Mouse (Mus musculus): Measurements from ENCODE around the gene Pfkfb2.
A peak's percentile ranks its signal among the peaks of the same experiment; 100 is the strongest.

The Pfkfb2 gene

DNA sequence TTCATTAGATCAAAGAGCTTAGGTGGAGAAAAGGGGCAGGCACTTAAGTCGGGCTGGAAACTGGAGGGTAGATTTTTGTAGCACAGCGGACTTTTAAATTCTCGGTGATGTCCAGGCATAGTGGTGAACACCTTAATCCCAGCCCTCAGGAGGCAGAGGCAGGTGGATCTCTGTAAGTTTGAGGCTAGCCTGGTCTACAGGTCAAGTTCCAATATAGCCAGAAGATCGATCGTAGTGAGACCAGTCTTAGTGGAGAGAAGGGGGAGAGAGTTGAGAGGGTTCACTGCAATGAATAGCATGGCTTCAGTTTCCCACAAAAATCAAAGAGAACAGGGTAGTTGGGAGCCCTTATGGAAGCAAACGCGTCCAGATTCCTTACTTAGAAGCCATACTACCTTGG lies 8.9 kb upstream of the Pfkfb2 start:
- no peak for DNase-seq (ENCODE audit: low spot score)

DNA sequence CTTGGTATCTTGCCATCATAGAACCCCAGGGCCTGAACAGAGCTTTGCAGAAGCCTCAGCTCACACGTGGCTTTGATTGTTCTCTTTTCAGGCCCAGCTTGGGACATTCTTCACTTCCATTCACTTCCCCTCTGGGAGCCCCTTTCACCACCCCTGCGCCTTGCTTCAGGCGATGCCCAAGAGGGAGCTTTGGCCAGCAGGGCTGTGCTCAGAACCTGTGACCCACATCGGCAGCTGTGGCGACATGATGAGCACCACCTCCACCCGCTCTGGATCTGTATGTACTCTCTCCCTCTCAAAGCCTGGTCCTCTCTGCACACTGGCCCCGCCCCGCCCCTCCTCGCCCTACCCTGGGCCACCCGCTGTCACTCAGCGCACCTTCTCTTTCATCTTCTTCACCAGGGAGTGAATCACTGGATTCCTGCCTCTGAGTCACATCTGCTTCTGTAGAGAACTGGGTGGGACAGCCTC lies 8.4 kb upstream of the Pfkfb2 start:
- DNase-seq (ENCODE audit: low spot score) = no peak

DNA sequence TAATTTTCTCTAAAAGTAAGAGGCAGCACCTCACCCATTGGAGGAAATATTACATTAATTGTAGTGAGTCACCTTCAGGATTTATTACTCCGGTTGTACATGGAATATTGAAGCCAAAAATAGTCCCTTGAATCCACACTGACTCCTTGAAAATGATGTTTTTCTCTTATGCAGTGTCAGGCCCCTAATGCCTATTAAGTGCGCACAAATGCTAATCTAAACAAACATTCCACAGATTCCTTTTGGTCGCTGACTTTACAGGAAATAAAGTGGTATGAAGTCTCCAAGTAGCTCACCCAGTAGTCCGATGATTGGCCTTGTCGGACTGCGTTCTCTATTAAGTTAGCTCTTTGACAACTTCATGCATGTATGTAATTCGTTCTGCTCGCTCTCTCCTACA lies 5.8 kb upstream of the Pfkfb2 start:
- no peak for DNase-seq (ENCODE audit: low spot score)

DNA sequence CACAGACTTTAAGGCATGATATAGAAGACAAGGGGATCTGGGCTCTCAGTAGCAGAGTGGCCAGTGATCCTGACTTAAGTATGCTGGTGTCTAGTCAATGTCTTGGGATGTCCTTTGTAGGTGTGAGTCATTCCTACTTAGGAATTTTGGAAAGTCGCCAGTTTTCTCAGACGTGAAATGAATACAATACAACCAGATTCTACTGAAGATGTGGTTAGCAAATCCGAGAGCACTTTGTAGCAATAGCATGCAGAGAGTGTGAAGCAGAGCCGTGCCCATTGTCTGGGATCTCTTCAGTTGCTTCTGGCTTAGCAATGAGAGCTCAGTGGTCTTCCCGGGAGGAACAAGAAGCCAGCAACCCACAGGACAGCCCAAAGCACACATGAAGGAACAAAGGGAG lies 5.4 kb upstream of the Pfkfb2 start:
- DNase-seq (ENCODE audit: low spot score) = no peak

DNA sequence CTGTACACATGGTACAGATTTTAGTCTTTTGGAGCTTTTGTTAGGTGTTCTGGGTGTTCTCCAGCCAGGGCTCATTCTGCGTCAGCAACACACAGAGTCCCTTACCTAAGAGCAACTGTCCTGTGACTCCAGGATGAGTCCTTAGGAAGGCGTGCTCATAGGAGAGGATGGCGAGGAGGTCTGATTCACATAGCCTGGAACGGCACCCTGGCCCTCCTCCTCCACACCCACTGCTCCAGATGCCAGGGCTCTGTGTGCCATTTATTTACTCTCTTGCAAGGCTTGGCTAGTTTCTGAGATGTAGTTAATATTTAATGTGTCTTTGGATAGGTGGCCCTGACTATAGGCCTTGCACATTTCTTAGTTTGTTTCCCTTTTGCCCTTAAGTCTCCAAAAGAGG lies 4.6 kb upstream of the Pfkfb2 start:
- DNase-seq (ENCODE audit: low spot score) = peak; percentile 28

DNA sequence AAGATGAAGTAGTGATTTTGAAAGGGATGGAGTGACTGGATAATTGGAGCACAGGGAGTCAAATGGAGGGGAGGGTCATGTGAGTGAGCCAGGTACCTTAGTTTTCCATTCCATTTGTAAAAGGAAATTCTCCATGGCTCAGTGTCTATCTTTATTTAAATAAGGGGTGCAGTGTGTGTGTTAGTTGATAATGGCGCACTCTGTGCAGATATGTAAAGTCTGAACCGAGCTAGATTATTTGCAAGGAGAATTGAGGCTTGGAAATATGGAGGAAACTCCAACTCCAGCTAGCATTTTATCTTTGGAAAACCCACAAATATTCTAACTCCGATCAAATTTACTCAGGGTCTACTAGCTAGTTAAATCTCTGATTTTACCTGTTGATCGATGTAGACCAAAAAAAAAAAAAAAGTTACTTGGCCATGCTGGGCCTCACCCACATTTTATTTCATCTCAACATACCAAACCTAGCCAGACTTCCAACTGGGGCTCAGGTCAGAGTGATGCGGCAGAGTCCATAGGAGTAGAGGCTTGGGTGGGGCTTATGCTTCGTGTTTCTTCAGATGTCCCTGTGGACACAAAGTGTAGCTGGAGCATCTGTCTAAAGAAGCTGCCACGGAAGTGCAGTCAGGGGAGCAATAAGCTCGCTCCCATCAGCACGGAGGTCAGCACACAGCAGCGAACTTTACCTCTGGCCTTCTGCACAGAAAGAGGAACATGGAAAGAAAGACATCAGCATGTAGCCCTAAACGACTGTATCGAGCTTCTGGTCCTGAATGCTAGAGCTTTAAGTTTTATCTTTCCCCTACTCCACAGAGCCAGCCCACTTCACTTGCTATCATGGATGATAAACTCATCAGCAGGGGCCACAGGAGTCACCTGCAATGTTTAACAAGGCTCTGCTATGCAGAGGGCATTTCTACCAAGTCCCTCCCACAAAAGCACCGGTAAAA lies 3.9 kb upstream of the Pfkfb2 start:
- no peak for DNase-seq (ENCODE audit: low spot score)

DNA sequence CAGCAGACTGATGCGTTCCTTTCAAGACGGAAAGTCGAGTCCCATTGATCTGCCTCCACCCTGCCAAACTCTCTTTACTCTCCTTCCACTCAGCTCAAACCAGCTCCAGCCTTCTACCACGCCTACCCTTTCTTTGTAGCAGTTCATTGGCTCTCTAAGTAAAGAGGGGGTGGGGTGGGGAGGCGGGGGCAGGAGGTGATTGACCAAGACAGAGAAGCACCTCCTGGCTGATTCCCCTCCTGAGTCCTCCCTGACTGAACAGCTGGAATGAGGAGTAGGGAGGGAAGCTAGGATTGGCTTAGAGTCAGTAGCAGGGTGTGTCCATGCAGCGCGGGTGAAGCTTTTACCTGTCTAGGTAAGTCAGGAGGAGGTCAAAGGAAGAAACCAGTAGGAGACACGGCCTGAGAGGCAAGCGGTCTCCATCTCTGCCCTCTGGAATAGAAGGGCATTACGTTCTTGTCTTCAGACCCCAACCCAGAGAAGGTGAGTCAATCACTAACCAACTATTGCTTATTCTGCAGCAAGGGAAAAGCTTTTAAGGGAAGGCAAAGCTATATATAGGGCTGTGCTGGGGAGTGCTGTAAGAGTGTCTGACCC lies 2.8 kb upstream of the Pfkfb2 start, which contains the start of gene AA986860:
Gene AA986860, plus strand, starts transcription at position 236 of the 597 bp plus-strand sequence.
- peak; percentile 23 for DNase-seq (ENCODE audit: low spot score)

DNA sequence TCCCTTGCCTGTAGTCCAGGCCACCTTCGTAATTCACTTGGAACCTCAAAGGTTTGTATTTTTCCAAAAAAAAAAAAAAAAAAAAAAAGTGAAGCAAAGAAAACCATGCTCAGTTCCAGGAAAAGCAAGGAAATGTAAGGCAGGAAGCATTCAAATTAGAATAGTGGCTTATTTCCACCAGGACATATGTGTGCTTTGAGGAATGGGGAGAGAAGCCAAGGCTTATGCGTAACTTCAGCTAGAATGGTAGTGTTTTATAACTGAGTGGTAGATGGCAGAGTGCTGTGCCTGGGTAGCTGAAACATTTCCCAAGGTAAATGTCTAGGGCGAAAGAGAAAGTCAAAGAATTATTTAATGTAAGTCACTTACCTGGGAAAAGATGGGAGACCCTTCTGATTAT lies 345 bp downstream of the Pfkfb2 start:
- DNase-seq (ENCODE audit: low spot score) = no peak

DNA sequence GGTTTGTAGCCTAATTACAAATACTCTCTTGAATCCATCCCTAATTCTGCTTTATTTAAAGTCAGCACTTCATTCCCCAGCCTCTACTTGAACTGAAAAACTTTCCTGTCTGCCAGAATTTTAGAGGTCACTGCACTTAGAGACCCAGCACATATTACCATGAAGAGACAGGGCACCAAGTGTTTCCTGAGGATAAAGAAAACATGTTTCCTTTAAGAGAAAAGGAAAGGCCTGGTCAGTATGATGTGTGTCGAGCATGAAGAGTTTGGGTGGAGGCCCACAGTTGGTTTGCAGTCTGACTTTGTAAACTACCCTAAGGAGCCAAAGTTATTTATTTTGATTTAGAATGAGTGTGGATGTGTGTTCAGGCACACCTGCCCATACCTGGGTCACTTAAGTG lies 983 bp downstream of the Pfkfb2 start:
- DNase-seq (ENCODE audit: low spot score) = no peak

DNA sequence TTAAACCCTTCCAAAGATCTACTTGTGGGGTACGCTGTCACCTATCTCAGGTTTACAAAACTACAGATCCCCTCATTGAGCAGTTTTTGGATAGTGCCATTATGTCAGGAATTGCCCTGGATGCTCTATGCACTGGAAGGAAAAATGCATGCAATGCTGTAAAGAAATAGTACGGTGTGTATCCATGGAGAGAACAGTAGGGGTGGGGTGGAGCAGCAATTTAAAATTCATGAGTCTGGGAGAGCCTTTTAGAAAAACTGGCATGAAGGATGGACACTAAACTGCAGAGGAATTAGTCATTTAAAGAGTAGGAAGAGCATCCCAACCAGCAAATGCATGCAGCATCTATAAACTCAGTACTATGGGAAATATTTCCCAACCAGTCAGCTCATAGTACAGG lies 2.7 kb downstream of the Pfkfb2 start:
- DNase-seq (ENCODE audit: low spot score) = no peak

DNA sequence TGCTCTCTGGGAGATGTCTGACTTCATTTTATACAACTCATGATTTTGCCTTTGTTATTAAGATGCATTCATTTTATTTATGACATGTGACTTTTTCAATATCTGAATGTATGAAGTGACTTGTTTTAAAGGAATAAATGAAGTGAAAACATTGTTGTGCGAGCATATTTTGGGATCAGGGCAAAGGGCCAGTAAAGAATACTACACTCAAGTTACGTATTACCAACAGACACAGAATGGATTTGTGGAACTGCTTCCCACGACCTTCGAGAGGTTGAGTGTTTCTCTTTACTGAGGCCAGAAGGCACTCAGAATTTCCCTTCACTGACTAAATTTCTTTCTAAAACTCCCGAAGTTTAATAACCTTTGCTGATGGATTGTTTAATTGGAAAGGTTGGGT lies 4.8 kb downstream of the Pfkfb2 start:
- no peak for DNase-seq (ENCODE audit: low spot score)

DNA sequence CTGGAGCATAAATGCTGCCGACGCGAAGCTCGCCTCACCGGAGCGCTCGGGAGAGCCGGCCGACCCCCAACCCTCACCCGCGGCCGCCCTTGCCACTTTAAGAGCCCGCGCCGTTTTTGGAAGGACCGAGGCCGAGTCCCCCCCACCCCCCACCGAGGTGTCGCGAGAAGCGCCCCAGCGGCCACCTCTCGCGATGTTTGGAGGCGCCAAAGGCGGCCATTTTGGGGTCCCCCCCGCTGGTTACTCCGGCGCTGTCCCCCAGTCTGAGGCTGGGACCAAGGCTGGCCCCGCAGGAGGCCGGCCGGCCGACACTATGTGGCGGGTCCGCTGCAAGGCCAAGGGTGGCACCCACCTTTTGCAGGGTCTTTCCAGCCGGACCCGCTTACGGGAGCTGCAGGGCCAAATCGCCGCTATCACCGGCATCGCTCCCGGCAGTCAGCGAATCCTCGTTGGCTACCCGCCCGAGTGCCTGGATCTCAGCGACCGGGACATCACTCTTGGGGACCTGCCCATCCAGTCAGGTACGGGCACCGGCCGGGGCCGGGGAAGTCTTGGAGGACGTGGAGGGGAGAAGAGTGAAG lies 11.7 kb downstream of the Pfkfb2 start, which contains the start of gene Yod1:
Gene Yod1, plus strand, starts transcription at position 37 of the 581 bp plus-strand sequence.
- DNase-seq (ENCODE audit: low spot score) = peak; percentile 90

DNA sequence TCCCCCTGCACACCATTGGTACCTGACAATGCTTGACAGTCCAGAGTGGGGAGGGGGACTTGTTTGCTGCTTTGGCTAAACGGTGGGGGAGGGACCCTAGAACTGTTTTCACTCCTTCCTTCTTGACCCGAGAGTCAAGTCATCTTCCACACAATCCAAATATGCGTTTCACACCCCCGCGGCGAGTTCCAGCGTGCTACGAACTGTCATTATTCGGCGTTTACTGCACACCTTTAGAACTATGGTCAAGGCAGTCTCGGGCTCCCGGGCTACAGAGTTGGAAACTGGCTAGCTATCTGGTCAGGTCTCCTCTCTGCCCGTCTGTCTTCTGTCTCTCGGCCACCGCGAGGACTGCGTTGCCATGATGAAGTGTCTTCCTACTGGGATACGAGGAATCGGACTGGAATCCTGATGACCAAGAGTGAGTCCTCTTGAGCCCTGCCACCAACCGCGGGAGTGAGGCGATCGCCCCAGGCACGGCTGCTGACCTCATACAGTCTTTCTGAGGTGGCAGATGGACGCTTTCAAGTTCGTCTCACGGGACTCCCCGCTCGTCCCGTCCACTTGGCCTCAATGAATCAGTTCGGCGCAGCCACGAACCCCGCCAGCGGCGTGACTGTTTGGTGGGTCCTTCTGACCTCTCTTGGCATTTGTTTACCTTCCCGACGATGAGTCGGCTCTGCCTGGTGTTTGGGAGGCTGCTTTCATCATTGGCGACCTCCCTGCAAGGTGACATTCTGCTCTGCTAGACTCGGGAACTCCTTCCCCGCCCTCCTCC lies 12.4 kb downstream of the Pfkfb2 start:
- no peak for DNase-seq (ENCODE audit: low spot score)

DNA sequence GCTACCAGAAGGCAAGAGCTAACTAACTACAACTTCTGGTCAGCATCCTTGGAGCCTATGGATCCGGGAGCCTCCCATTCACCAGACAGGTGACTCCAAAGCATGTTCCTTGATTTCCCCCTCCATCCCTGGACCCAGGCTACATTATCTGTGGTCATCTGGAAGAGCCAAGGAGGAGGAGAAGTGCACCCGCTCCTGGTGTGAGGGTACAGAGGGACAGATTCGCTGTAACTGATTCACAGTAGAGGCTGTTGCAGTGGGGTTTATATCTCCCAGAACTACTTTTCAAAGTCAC lies 12.9 kb downstream of the Pfkfb2 start:
- no peak for DNase-seq (ENCODE audit: low spot score)

DNA sequence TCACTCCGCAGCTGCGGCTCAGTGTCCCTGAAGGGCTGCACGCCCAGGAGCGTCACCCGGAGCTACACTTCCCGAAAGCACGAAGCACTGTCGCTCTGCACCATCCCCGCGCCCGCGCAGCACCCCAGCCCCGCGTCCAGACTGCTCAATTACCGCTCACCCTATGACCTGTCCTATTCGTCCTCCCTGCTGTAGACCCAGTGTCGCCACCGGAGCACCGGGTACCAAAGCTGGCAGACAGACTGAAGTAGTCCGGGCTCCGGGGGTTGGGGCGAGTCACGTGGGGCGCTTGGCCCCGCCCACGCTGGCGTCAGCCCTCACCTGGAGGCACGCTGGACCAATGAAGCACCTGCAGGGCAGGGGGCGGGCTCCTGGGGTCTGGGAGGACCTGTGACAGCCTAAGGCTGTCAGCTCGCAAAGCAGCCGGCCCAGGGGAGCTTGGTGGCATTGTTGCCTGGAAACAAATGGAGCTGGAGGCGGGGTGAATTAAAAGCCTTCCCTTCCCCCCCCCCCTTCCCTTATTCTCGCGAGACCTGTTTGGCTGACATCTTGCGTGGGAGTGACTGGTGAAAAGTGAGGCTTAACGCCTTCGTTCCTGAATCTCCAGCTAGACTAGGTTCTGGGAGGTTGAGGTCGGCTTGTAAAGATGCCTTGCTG lies 13.4 kb downstream of the Pfkfb2 start, which contains the start of gene Gm29427:
Gene Gm29427, minus strand, starts transcription at position 239 of the 657 bp plus-strand sequence.
- peak; percentile 89 for DNase-seq (ENCODE audit: low spot score)

DNA sequence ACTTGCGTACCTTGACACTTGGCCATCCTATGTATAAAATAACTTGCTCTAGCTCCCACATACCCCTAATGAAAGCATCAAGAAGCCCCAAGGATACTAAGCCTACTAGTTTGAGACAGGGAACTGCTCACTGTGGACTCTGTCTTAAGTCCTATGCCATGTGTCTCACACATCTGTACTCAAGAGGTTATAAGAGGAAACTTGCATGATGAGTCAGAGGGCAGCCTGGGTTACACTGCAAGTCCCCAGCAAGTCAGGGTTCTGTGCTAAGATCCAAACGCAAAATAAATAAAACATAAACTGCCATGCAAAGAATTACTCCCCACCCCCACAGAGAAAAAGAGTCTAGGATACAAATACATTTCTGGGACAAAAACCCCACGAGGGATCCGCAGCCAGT lies 15.0 kb downstream of the Pfkfb2 start:
- DNase-seq (ENCODE audit: low spot score) = no peak

DNA sequence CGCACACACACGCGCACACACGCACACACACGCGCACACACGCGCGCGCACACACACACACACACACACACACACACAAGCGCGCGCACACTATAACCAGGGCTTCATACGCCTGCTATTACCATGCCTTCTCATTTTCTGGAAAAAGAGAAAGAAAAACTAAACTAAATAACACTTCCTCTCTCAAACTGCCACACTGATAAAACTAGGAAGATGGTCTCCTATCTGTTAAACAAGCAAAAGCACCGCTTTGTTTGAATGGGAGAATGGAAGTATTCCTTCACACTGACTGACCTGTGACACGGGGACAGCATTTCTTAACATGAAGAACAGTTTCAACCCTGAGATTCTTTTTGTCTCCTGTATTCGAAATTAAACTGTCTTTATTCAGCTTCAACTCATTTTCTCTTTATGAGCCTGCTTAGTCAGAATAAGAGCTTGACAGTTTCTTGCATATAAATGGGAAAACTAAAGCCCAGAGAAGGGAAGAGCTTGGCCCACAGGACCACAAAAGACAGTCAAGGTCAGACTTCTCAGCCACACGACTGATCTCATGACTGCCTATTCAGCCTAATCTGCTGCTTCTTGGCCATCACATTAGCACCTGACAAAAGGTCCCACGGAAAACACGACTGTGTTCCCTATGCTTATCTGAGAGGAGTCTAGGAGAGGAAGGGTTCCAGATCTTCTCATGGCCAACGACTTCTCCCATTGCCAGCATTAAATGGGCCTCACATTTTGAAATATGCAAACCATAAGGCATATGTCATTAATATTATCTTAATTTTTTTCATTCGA lies 18.6 kb downstream of the Pfkfb2 start:
- DNase-seq (ENCODE audit: low spot score) = no peak

DNA sequence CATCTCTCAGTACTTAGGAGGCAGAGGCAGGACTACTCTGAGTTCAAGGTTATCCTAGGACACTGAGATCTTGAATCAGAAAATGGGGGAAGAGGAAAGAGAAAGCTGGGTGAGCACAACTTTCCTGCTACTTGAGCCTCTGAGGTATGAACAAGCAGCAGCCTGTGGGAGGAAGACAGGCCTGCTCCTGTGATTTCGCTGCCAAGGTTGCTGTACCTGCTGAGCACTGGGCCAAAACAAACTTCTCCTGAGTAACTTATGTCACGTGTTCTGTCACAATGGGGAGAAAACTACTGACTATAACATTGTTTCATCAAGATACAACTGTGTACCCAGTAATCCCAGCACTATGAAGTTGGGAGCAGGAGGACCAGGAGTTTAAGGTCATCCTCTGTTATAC lies 25.4 kb downstream of the Pfkfb2 start:
- DNase-seq (ENCODE audit: low spot score) = no peak

DNA sequence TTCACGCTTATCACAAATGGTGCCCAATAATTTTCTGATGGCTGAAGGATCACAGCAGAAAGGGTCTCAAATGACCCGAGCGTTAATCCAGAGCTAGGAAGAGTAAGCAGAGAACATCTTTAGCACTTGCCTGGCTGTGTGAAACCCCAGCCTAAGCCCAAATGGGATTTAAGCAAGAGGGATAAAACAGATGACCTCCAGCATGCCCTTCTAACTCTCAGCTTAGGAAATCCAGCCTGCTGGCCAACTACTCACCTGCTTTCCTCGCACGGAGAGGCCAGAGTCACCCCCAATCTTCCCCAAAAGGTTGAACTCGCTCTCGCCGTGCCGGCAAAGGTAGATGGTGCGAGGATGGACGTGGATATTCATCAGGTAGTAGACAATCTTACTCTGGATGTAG lies 27.1 kb downstream of the Pfkfb2 start:
- no peak for DNase-seq (ENCODE audit: low spot score)

DNA sequence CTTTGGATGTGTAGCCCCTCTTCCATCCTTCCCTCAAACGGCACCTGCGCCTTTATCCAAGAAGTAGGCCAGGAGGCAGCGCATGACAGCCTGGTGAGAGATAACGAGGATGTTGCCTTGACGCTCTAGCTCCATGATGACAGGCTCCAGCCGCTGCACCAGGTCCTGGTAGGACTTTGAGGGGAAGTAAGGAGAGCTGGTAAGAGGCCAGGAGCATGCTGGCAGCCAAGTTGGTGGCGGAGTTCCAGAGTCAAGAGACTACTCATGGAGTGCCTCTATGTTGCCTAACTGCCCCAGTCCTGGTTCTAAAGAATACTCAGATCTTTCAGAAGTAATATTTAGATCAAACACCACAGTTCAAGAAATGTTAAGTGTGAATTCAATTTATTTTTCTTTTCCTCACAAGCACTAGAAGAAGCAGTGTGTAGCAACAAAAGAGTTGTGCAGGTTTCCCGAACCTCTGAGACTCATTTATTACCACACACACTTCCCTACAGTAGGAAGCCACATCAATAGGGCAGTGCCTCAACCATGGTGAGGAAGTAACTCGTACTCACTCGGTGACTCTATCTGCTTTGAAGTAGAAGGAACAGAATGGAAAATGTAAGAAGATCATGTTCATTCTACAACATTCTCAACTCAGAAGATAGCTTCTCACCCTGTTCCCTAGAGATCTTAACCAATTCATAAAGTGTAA lies 29.0 kb downstream of the Pfkfb2 start:
- DNase-seq (ENCODE audit: low spot score) = no peak

All from urinary bladder, postnatal 25 days (tissue).